Mouse (Mus musculus) heart, adult 11 months (tissue): ENCODE data around the gene Lat2.

ENCODE experiments used
- DNase-seq: peaks from one replicate; pipeline ENCODE4 v3.0.0; 2022

The Lat2 gene

DNA sequence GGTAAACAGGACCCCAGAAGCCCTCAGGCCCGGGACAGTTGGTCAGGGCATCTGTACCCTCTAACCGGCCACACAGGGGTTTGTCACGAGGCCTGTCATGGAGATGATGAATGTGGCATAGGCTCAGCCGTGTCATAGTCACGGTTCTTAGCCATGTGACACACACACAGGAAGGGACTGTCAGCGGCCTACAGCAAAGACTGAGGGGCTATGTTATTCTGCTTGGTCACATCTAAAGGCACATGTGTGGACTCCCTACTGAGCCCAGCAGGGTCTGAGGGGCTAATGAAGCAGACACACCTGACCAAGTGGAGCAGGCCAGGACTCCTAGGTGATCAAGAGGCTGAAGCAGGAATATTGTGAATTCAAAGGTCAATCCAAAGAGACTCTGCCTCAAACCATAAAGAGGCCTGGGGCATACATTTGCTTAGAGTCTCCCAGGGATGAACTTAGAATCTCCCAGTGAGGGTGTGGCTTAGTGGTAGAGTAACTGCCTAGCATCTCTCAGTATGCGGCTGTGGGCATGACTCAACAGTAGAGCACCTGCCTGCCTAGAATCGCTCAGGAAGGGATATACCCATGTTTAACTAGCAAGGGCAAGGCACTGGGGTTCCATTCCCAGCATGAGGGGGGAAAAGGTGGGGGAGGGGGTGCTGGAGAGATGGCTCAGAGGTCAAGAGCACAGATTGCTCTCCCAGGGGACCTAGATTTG, 2.9 kb downstream of the Lat2 start:
- DNase-seq: no peak

DNA sequence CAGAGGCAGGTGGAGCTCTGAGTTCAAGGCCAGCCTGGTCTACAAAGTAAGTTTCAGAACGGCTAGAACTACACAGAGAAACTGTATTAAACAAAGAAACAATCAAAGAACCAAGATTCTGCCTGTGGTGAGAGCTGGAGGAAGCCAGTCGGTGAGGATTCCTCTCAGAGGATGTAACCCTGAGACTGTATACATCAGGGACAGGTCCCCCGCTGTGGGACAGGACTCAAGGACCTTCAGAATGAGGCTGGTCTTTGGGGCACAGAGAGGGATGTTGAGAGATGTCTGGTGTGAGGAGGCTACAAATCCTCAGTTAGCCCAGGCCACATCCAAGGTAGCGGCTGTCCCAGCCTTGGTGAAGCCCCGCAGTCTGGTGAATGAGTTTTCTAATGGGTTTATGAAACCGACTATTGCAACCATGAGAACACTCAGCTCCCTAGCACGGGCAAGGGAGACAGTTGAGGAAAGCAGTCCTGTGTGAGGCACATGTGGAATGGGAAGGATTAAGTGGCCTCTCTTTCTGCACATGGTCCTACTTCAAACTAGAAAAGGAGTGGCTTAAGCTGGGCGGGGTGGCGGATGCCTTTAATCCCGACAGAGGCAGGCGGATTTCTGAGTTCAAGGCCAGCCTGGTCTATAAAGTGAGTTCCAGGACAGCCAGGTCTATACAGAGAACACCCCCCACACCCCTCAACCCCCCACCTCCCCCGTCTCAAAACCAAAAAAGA, 4.7 kb downstream of the Lat2 start:
- no peak for DNase-seq

DNA sequence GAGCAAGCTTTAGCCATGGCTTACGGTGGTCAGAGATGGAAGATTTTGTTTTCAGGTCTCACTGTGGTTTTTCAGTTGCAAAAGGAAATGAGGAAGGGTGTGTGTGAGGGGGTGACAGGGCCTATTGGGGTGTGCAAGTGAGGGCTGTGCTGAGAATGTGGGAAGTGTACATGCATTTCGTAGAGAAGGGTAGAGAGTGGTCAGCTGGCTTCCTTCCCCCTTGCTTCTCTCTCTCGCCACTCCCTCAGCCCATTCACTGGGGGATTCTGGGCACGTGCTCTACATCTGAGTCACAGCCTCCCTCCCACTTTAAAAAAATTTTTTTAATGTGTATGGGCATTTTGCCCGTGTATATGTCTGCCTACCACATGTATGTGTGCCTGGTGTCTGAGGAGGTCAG, 7.7 kb downstream of the Lat2 start:
- DNase-seq: peak; percentile 97

DNA sequence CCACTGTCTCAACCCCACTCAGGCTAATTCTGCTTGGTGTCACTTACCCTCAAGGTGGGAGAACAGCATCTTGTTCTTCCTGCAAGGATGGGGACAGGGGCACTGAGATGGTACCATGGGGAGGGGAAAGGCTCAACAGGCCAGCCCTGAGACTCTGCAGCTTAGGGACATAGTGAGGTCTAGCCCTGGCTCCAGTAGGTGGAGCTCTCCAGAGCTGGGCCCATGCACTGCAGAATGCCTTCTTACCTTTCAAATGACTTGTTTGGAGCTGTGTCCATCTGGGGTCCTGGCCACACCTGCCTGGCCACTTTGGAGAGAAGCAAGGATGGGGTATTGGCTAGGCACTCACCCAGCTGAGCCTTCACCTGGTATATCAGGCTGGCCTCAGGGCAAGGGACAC, 8.5 kb downstream of the Lat2 start:
- DNase-seq: no peak

DNA sequence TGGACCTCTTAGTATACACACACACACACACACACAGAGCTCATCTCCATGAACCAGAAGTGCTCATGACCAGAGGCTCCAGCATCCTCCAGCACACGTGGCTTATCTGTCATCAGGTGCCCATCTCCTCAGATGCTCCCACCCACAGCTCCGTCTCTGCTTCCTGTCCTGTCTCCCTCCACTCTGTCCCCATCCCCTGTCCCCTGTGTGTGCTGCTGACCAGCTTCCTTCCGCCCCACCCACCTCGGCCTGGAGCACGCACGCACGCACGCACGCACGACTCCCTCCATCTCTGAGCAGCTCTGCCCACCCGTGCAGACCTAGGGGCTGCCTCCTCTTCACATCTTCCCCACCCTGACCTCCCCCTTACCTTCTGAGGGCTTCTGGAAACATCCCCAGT, 10.4 kb downstream of the Lat2 start:
- DNase-seq: peak; percentile 93

DNA sequence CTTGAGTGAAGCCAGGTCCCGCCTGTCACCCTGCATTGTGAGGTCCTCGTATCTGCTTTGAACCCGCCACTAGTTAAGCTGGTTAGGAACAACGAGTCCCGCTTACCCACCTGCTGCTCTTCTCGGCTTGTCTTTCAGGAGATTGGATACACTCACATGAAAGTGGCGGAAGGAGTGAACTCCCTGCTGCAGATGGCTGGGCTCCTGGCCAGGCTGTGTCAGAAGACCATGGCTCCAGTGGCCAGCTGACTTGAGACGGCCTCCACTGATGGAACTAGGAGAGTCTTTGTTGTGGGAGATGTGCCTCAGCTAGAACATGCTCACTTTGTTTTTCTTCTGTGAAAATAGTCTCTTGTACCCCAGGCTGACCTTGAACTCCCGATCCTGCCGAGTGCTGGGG, 17.1 kb downstream of the Lat2 start:
- DNase-seq: peak; percentile 94

DNA sequence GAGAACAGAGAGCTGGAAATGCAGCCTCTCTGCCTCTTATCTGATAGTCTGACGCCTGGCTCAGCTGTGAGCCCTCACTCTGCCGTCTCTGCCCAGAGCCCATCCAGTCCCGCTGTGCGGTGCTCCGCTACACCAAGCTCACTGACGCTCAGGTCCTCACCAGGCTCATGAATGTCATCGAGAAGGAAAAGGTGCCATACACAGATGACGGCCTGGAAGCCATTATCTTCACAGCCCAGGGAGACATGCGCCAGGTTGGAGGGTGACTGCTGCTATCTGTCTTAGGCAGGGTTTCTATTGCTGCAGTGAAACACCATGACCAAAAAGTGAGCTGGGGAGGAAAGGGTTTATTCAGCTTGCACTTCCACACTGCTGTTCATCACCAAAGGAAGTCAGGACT, 21.7 kb downstream of the Lat2 start:
- no peak for DNase-seq

DNA sequence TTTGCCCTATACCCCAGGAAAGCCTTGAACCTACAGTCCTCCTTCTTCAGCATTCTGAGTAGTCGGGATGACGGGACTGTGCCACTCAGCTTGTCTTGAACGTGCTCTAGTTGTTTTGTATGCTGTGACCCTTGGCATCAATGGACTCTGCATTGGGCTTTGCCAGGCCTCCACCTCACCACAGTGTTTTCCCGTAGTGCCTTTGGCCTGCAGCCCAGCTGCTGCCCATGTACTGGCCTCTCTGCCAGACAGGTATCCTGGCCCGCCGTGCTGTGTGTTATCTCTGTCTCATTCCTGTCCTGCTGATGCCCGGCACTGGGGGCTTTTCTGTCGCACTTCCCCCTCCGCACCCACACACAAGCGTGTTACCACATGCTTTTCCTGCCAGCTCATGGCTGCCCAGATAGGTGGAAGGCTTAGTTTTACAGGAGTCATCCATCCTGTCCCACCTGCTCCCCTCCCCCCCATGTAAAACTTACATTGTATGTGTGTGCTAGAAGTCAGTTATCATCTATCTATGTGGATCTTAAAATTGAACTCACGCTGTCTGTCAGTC, 22.7 kb downstream of the Lat2 start:
- peak; percentile 92 for DNase-seq

DNA sequence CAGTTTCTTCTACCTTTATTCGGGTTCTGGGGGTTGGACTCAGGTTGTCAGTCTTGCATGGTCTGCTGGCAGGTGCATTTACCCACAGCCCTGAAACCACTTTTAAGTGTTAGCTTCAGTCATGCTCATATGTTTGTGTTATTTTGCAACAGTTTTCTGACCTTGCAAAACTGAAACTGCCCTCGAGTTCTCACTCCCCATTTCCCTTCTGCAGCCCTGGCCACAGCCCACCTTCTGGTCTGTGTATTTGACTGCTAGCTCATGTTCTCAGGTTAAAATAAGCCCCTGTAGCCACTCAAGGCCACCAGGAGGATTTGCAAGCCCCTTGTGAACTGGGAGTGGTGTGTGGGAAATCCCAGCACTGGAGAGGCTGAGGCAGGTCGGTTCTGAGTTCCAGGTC, 24.9 kb downstream of the Lat2 start:
- DNase-seq: no peak

DNA sequence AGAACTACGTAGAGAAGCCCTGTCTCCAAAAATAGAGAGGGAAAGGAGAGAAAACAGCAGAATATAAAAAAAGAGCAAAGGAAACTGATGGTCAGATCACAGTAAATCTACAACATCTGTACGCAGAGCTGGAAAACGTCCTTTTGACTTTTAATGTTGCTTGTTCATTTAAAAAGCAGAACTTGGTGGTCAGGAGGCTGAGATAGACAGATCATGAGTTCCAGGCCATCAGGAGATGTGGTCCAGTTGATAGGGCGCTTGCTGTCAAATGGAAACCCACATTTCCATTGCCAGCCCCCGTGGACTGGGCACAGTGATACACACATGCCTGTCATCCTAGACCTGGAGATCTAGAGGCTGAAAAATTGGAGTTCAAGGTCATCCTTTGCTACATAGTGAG, 30.0 kb downstream of the Lat2 start:
- DNase-seq: no peak

DNA sequence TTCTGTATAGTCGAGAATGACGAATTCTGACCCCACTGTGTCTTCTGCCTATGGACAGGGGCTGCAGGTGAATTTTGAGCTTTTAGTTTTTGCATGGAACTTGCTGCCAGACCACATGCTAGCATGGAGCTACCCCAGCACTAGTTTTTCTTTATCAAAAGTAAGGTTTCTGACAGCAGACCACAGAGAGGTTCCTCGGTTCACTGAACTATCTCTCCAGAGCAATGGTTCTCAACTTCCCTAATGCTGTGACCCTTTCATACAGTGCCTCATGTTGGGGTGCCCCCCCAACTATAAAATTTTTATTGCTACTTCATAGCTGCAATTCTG, 31.0 kb downstream of the Lat2 start:
- no peak for DNase-seq

DNA sequence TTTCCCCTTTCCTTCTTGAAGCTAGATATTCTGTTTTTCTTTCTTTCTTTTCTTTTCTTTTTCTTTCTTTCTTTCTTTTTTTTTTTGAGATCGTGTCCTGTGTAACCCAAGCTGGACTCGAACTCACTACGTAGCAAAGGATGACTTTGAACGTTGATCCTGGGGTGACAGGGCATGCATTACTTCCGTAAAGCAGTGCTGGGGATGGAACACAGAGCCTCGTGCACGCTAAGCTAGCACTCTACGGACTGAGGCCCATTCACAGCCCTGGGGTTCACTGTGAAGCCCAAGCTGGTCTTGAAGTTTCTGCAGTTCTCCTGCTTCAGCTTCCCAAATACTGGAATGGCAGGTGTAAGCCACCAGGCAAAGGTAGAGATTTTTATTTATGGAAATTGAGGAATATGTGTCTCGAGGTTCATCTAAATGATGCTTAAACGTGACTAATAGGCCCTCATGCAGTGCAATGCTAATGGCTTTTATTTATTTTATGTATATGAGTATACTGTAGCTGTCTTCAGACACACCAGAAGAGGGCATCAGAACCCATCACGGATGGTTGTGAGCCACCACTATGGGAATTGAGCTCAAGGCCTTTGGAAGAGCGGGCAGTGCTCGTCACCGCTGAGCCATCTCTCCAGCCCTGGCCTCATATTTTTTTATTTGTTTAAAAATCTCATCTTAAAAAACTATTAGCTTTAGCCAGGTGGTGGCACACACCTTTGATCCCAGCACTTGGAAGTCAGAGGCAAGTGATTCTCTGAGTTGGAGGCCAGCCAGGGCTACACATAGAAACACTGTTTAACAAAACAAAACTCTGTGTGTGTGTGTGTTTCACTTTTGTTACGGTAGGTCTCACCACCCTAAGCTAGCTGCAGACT, 31.6 kb downstream of the Lat2 start:
- no peak for DNase-seq

DNA sequence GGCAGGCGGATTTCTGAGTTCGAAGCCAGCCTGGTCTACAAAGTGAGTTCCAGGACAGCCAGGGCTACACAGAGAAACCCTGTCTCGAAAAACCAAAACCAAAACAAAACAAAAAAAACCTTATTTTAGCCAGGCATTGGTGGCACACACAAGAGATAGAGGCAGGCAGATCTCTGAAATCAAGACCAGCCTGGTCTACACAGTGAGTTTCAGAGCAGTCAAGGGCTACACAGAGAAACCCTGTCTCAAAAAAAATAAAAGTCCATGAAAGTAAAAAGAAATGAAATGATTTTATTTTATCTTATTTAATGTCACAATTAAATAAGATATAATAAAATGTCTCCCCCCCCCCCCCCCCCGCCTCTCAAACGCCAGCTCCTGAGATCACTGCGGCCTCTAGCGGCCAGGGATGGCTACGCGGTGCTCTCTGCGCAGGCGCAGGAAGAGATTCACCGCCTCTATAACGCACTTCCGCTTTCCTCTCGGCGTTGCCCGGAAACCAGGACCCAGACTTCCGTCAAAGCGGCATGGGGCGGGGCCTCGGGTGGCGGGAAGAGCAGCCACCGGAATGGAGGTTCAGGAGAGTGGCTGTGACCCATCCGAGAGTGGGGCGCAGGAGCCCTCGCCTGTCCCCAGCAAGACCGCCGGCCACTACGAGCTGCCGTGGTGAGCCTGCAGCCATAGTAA, 32.5 kb downstream of the Lat2 start:
- DNase-seq: peak; percentile 99

DNA sequence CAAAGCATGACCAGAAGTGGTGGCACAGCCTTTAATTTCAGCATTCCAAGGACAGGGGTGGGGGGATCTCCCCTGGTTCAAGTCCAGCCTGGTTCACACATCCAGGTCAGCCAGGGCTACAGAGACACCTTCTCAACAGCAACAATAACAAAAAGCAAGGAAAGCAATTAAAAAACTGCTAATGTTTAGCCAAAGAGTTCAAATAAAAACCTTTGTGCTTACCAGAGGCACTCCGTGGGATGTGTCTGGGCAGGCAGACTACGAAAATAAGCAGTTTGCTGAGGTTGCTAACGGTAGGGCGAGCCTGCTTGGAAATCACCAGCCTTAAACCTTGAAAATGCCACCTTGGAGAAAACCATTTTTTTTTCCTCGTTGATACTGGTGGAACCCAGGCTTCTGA, 33.7 kb downstream of the Lat2 start, which contains the start of gene Rfc2:
Gene Rfc2 (plus strand): TSS at position 221 of the 400 bp plus-strand sequence.
- no peak for DNase-seq

DNA sequence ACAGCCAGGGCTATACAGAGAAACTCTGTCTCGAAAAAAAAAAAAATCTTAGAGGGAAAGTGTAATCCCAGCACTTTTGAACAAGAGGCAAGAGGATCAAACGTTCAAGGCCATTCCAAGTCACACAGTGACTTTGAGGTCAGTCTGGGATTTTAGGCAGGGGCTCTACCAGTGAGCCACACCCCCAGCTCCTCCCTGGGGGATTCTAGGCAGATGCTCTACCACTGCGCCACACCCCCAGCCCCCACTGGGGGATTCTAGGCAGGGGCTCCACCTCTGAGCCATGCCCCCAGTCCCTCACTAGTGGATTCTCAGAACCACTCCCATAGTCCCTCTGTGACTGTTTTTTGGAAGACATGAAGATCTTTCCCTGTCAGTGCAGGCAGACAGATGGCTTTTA, 35.7 kb downstream of the Lat2 start:
- DNase-seq: no peak

DNA sequence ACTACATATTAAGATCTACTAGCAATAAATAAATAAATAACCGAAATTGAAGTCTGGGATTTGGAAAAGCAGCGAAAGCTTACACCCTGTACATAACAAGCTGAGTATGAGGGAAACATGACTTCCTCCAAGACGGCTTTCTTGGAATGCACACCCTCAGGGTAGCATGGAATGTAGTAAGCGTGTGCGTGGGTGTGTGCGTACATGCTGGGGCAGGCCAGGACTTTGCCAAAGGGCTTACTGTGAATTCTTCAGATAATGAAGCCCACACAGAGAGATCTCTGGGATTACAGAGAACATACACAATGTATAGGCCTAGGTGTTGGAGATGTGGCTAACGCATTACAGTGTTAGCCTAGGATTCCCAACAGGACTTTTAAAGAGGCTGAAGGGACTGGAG, 37.3 kb downstream of the Lat2 start:
- DNase-seq: no peak

DNA sequence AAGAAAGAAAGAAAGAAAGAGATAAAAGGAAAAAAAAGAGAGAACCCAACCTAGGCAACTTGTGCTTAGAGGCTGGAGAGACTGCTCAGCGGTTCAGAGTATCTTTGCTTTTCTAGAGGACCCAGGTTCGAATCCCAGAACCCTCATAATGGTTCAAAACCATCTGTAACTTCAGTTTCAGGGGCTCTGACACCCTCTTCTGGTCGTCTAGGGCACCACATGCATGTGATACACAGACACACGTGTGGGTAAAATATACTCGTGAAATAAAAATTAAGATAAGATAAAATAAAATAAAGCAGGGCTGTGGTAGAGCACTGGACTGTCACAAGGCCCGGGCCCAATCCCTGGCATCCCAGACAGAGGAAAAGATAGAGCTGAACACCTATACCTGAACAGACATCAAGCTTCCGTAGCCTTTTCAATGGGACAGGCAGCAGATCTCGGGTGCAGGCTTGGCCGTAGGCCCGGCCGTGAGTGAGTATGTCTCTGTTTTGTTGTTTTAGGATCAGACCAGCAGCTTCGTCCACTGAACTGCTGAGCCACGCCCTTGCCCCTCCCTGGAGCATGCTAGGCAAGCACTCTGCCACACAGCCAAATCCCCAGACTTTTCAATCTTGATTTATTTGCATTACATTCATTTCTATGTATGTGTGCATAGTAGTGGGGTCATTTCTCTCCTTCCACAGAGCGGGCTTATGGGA, 38.2 kb downstream of the Lat2 start:
- no peak for DNase-seq

DNA sequence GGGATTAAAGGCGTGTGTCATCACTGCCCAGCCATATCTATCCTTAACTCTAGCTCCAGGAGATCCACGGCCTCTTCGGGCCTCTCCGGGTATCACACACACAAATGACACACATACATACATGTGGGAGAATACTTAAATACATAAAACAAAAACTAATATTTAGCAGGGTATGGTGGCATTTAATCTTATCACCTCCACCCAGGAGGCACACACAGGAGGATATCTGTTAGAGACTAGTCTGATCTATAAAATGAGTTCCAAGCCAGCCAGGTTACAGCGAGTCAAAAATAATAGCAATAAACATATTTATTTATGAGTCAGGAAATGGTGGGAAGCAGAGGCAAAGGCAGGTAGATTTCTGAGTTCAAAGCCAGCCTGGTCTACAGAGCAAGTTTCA, 39.0 kb downstream of the Lat2 start:
- no peak for DNase-seq

DNA sequence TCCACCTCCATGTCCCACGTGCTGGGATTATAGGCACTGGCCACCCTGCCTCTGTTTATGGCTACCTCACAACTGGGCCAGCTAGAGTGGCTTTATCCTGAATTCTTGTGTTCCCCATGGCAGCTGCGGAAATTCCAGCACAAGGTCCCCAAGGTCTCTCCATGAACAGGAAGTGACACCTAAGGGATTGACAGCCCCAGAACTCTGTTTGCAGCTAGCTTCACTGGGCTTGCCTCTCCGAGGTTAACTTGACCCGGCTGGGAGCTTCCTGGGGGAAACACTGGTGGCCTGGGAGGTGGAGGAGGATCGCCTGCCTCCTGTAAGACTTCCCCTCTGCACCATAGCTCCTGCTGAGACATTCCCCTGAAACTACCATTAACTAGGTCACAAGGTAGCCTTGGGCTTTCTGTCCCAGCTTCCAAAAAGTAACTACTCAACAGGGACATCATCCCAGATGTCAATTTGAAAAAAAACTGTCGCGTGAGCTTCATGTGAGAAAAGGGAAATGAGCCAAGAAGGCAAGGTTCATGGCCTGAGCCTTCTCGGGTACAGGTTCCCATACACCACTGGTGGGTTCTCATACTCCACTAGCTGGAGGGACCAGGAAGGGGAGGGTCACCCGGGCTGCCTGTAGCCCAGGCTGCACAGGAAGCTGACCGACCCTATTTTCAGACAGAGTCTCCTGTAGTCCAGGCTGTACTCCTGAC, 42.2 kb downstream of the Lat2 start:
- peak; percentile 97 for DNase-seq

DNA sequence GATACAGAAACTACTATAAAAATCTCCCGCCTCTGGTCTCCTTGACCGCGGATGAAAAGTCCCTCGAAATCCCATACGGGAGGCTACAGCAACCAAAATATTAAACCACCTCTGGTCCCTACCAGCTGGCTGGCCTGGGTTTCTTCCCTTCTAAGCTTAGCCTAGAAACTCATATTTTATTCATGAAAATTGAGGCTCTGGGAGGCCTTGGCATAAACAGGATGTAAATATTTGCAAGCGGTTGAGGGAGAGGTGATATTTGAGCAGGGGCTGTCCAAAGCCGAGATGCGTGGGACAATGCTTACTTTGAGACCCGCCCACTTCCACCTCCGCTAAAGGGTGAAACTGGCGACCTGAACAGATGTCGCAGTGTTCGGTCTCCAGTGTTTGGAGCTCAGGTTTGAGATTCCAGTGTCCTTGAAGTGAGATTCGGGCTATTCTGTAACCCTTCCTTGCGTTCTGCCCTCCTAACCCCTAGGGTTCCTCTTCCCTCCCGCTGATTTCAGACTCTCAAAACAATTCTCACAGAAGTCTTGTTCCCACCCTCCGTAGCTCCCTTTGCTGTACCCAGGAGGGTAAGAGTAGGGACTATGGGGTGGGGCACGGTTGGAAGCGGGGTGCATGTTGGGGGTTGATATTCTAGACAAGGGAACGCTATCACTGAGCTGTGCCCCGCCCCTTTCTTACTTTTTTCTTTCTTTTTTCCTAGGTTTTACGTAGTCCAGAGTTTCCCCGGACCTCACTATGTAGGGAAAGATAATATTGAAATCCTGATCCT, 42.9 kb downstream of the Lat2 start:
- DNase-seq: peak; percentile 97
